Mouse (Mus musculus) heart, adult 9 months (tissue): Measurements from ENCODE around the gene Gfpt1.

Experiments used
- DNase-seq, 2 experiments: peaks; one replicate each; pipeline ENCODE4 v3.0.0; 2022; ENCODE audit warnings: low spot score in 2 of 2

Gfpt1 gene

GRCm38 (mm10) chr6:87133966-87134546, 91.4 kb downstream of the Gfpt1 start:
- DNase-seq, result no peak

- DNase-seq, result no peak
Observed at GRCm38 (mm10) chr6:87138479-87138878, 95.8 kb downstream of the Gfpt1 start.

DNA sequence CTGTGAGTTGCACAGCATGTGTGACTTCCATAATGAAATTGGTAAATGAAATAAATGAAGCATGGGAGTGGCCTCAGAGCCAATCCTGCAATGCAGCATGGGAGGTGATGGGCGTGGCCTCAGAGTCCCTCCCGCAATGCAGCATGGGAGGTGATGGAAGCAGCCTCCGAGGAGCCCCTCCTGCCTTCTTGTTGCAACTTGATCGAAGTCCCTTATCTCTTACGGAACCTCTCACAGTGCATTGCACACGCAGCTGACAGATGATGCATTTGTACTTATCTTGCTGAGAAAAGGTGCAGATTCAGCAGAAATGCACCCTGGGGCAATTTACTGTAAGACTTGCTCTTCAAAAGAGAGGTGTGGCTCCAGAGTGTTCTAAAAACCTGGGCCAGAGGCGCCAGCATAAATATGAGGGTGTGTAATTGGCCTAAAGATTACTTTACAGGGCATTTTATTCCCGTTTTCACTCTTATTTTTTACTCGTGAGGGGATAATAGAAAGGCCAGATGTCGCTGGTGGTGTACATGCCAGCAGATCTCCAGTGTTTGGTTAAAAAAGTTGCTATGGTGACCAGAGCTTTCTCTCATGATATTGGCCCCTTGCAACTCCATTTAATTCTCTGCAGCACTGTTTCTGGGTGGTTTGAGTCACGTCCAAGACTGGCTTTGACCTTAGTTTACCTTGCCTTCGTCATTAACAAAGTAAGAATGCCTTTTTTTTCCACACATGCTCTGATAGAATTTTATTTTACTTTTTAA, 97.3 kb downstream of the Gfpt1 start:
- peak in 1 of 2 experiments; percentile 30 for DNase-seq
